Mouse (Mus musculus) cortical plate, adult 2 months (tissue): ENCODE results near the gene Fsd1.

Experiments
- CTCF ChIP-seq: fragments of 200-500 bp; IDR thresholded peaks from 2 replicates; pipeline ENCODE4 v1.5.1; 2011; ENCODE audit warnings: mild to moderate bottlenecking, control low read depth, low read length; ENCODE audit not compliant: insufficient read depth; ENCODE audit errors: extremely low read depth
- POLR2A ChIP-seq: fragments of 200-500 bp; IDR thresholded peaks from 2 replicates; pipeline ENCODE4 v1.6.1; 2011; ENCODE audit warnings: mild to moderate bottlenecking, low read length, control low read depth; ENCODE audit not compliant: insufficient read depth; ENCODE audit errors: extremely low read depth

GRCm38 (mm10) chr17:56008356-56009087 lies 22.2 kb downstream of the Fsd1 start:
- TF ChIP-seq CTCF: no peak
- peak; percentile 75 for TF ChIP-seq POLR2A
